Mouse (Mus musculus) stomach, embryonic 14.5 days (tissue): ENCODE data around the gene Uhrf1bp1l. TPM values are rescaled to one million over a fixed set of nuclear protein-coding genes. Genes with fewer than 3 reads are reported as not detected.

ENCODE experiments used
- ATAC-seq: fragments of 200-750 bp; cut with Nextera tagmentation; 2 replicates; pipeline ENCODE4 v1.8.0; 2017; ENCODE audit warnings: low read depth, moderate TSS enrichment; ENCODE audit not compliant: insufficient number of reproducible peaks, insufficient read depth, low FRiP score
- H3K27ac ChIP-seq: fragments of 300-500 bp; sonication (generic); 2 replicates; pipeline ENCODE4 v1.5.1; 2014; ENCODE audit warnings: mild to moderate bottlenecking, low read length, moderate library complexity, mixed read lengths
- H3K27me3 ChIP-seq: fragments of 300-500 bp; sonication (generic); 2 replicates; pipeline ENCODE4 v1.6.1; 2014; ENCODE audit warnings: low read length, control low read depth, mixed read lengths; ENCODE audit not compliant: control insufficient read depth, insufficient read depth
- H3K36me3 ChIP-seq: fragments of 300-500 bp; sonication (generic); 2 replicates; pipeline ENCODE4 v1.6.1; 2014; ENCODE audit warnings: mild to moderate bottlenecking, control low read depth, low read length, moderate library complexity, mixed read lengths; ENCODE audit not compliant: control insufficient read depth, insufficient read depth
- H3K4me1 ChIP-seq: fragments of 300-500 bp; sonication (generic); 2 replicates; pipeline ENCODE4 v1.6.1; 2014; ENCODE audit warnings: low read length, control low read depth, mixed read lengths; ENCODE audit not compliant: control insufficient read depth, insufficient read depth
- H3K4me2 ChIP-seq: fragments of 300-500 bp; sonication (generic); replicated peaks from 2 replicates; pipeline ENCODE4 v1.6.1; 2014; ENCODE audit warnings: low read depth, low read length, control low read depth
- H3K4me3 ChIP-seq: fragments of 300-500 bp; sonication (generic); 2 replicates; pipeline ENCODE4 v1.5.1; 2014; ENCODE audit warnings: low read depth, low read length, control low read depth
- H3K9ac ChIP-seq: fragments of 300-500 bp; sonication (generic); replicated peaks from 2 replicates; pipeline ENCODE4 v1.6.1; 2014; ENCODE audit warnings: low read depth, mild to moderate bottlenecking, control low read depth, low read length, moderate library complexity, mixed read lengths
- H3K9me3 ChIP-seq: fragments of 300-500 bp; sonication (generic); 2 replicates; pipeline ENCODE4 v1.6.1; 2016; ENCODE audit warnings: low read depth, low read length, control low read depth; ENCODE audit not compliant: control insufficient read depth
- WGBS: fragments of 180-500 bp; shearing (Covaris S2); extraction: QIAGEN DNeasy Blood & Tissue Kit; methylation state at CpG from one replicate; pipeline ENCODE4 v1.1.7; 2014; 5-methylcytosine and 5-hydroxymethylcytosine counted together
- polyA plus RNA-seq: library from polyadenylated mRNA; unstranded; fragments of >200 nt; fragmentation: Nextera tagmentation; extraction: Ambion mirVana; gene quantifications from 2 replicates; pipeline ENCODE4 v1.2.1, GENCODE M21; 2014

Gene Uhrf1bp1l
- polyA plus RNA-seq, 1 experiment from 2014 or later = 30.5 TPM

- H3K27me3 ChIP-seq = no peaks in the 10 kb centered on the region
- no peak overlapping the region for H3K9ac ChIP-seq
- H3K36me3 ChIP-seq = no peaks in the 10 kb centered on the region
- H3K4me3 ChIP-seq = no peak overlapping the region
- ATAC-seq = no peak
- no peak overlapping the region for H3K27ac ChIP-seq
- no peaks in the 10 kb centered on the region for H3K9me3 ChIP-seq
- WGBS = 86% methylated on average over 9 of the region's 9 CpGs
- no peak overlapping the region for H3K4me2 ChIP-seq
- no peaks in the 10 kb centered on the region for H3K4me1 ChIP-seq
These were observed 6.4 kb upstream of the Uhrf1bp1l start for GRCm38 (mm10) chr10:89738395-89738794.

- H3K9me3 ChIP-seq = no peaks in the 10 kb centered on the region
- no peak overlapping the region for H3K27ac ChIP-seq
- H3K4me3 ChIP-seq = no peak overlapping the region
- no peak overlapping the region for H3K9ac ChIP-seq
- no peaks in the 10 kb centered on the region for H3K4me1 ChIP-seq
- no peaks in the 10 kb centered on the region for H3K27me3 ChIP-seq
- no peaks in the 10 kb centered on the region for H3K36me3 ChIP-seq
- ATAC-seq = no peak
- 59% methylated on average over 7 of the region's 7 CpGs for WGBS
- H3K4me2 ChIP-seq = no peak overlapping the region
These were observed 5.1 kb upstream of the Uhrf1bp1l start for GRCm38 (mm10) chr10:89739703-89740102.

- Histone ChIP-seq H3K36me3 (no peaks in the 10 kb centered on the region), H3K9me3 (no peaks in the 10 kb centered on the region), H3K27ac (no peak overlapping the region), H3K4me2 (no peak overlapping the region), H3K9ac (no peak overlapping the region), H3K27me3 (no peaks in the 10 kb centered on the region), H3K4me3 (no peak overlapping the region), H3K4me1 (no peaks in the 10 kb centered on the region)
- WGBS = 84% methylated on average over 6 of the region's 6 CpGs
- no peak for ATAC-seq
These were observed 3.8 kb upstream of the Uhrf1bp1l start for GRCm38 (mm10) chr10:89740995-89741394.

GRCm38 (mm10) chr10:89743266-89743665 lies 1.5 kb upstream of the Uhrf1bp1l start:
- 0 out of 2 replicates have a peak, but pooled peaks cover 3% of the 10 kb centered on the region for H3K4me1 ChIP-seq
- H3K9ac ChIP-seq = no peak overlapping the region
- WGBS = 74% methylated on average over 4 of the region's 4 CpGs
- H3K9me3 ChIP-seq = no peaks in the 10 kb centered on the region
- no peaks in the 10 kb centered on the region for H3K36me3 ChIP-seq
- H3K27me3 ChIP-seq = no peaks in the 10 kb centered on the region
- H3K4me3 ChIP-seq = no peak overlapping the region
- ATAC-seq = no peak
- no peak overlapping the region for H3K4me2 ChIP-seq
- H3K27ac ChIP-seq = no peak overlapping the region

- Histone ChIP-seq H3K9me3 (no peaks in the 10 kb centered on the region), H3K4me1 (0 out of 2 replicates have a peak, but pooled peaks cover 3% of the 10 kb centered on the region), H3K9ac (no peak overlapping the region), H3K36me3 (no peaks in the 10 kb centered on the region), H3K27ac (no peak overlapping the region), H3K4me3 (peak overlapping the region; percentile 90), H3K27me3 (no peaks in the 10 kb centered on the region), H3K4me2 (peak overlapping the region; percentile 54)
- WGBS = 21% methylated on average over 3 of the region's 3 CpGs
- ATAC-seq = no peak
These were observed 450 bp upstream of the Uhrf1bp1l start for GRCm38 (mm10) chr10:89744341-89744740.

- Histone ChIP-seq H3K36me3 (no peaks in the 10 kb centered on the region), H3K9me3 (no peaks in the 10 kb centered on the region), H3K27me3 (no peaks in the 10 kb centered on the region), H3K27ac (peak overlapping the region; percentile 88), H3K4me1 (0 out of 2 replicates have a peak, but pooled peaks cover 3% of the 10 kb centered on the region), H3K4me2 (peak overlapping the region; percentile 54), H3K4me3 (peak overlapping the region; percentile 90), H3K9ac (peak overlapping the region; percentile 78)
- WGBS = under 1% methylated on average over 14 of the region's 14 CpGs
- ATAC-seq = no peak
These were observed 852 bp downstream of the Uhrf1bp1l start for GRCm38 (mm10) chr10:89745666-89746020.

GRCm38 (mm10) chr10:89746581-89746980 lies 1.8 kb downstream of the Uhrf1bp1l start:
- Histone ChIP-seq H3K27ac (no peak overlapping the region), H3K4me1 (0 out of 2 replicates have a peak, but pooled peaks cover 3% of the 10 kb centered on the region), H3K4me3 (no peak overlapping the region), H3K27me3 (no peaks in the 10 kb centered on the region), H3K9ac (no peak overlapping the region), H3K36me3 (no peaks in the 10 kb centered on the region), H3K4me2 (no peak overlapping the region), H3K9me3 (no peaks in the 10 kb centered on the region)
- WGBS = 70% methylated on average over 3 of the region's 3 CpGs
- ATAC-seq = no peak

GRCm38 (mm10) chr10:89747221-89747905 lies 2.6 kb downstream of the Uhrf1bp1l start:
- no peaks in the 10 kb centered on the region for H3K36me3 ChIP-seq
- no peak overlapping the region for H3K4me3 ChIP-seq
- 0 out of 2 replicates have a peak, but pooled peaks cover 3% of the 10 kb centered on the region for H3K4me1 ChIP-seq
- 85% methylated on average over 8 of the region's 8 CpGs for WGBS
- H3K9me3 ChIP-seq = no peaks in the 10 kb centered on the region
- H3K27ac ChIP-seq = no peak overlapping the region
- no peak for ATAC-seq
- no peaks in the 10 kb centered on the region for H3K27me3 ChIP-seq
- H3K9ac ChIP-seq = no peak overlapping the region
- H3K4me2 ChIP-seq = no peak overlapping the region

GRCm38 (mm10) chr10:89747911-89748310 lies 3.1 kb downstream of the Uhrf1bp1l start:
- Histone ChIP-seq H3K4me3 (no peak overlapping the region), H3K9ac (no peak overlapping the region), H3K27ac (no peak overlapping the region), H3K36me3 (no peaks in the 10 kb centered on the region), H3K4me2 (no peak overlapping the region), H3K4me1 (0 out of 2 replicates have a peak, but pooled peaks cover 3% of the 10 kb centered on the region), H3K9me3 (no peaks in the 10 kb centered on the region), H3K27me3 (no peaks in the 10 kb centered on the region)
- WGBS = 88% methylated on average over 1 of the region's 1 CpGs
- no peak for ATAC-seq
